Mouse (Mus musculus): ENCODE results near the gene 4930522L14Rik. TPM values are rescaled to one million over a fixed set of nuclear protein-coding genes. Genes with fewer than 3 reads are reported as not detected.
A peak's percentile ranks its signal among the peaks of the same experiment; 100 is the strongest.
"Not testable (repeated sequence)": the region's sequence is repeated elsewhere in the genome, so short reads cannot be mapped to it uniquely, and the experiment has no call there.

The 4930522L14Rik gene
- total RNA-seq (2021) = under 1 TPM; 0.98 to 1.00 TPM
- long read RNA-seq, experiment 1, partial matches to known transcripts = 0 of 1 reads
- long read RNA-seq, experiment 1, other reads (novel, unspliced or antisense) = 0 of 1 reads
- long read RNA-seq, experiment 2, partial matches to known transcripts = 0 of 2 reads
- long read RNA-seq, experiment 2, other reads (novel, unspliced or antisense) = 2 of 2 reads

- peak; percentile 48 for DNase-seq (ENCODE audit: low spot score)
These were observed at the start of gene 4930522L14Rik for GRCm38 (mm10) chr5:109751391-109752071. Gene 4930522L14Rik (minus strand): TSS chr5:109751886.

GRCm38 (mm10) chr5:109801466-109801865, 49.8 kb upstream of the 4930522L14Rik start:
- not testable (repeated sequence) for DNase-seq (ENCODE audit: low spot score)

- not testable (repeated sequence) for DNase-seq (ENCODE audit: low spot score)
These were observed 48.3 kb upstream of the 4930522L14Rik start for GRCm38 (mm10) chr5:109799948-109800347.

GRCm38 (mm10) chr5:109797017-109797416, 45.3 kb upstream of the 4930522L14Rik start:
- DNase-seq (ENCODE audit: low spot score) = not testable (repeated sequence)

- peak; percentile 36 for DNase-seq (ENCODE audit: low spot score)
These were observed 44.4 kb upstream of the 4930522L14Rik start for GRCm38 (mm10) chr5:109795967-109796652.

- not testable (repeated sequence) for DNase-seq (ENCODE audit: low spot score)
These were observed 541 bp upstream of the 4930522L14Rik start for GRCm38 (mm10) chr5:109752073-109752780.

- DNase-seq (ENCODE audit: low spot score) = not testable (repeated sequence)
These were observed 6.6 kb downstream of the 4930522L14Rik start for GRCm38 (mm10) chr5:109745081-109745480.

GRCm38 (mm10) chr5:109717341-109717740, 34.3 kb downstream of the 4930522L14Rik start:
- DNase-seq (ENCODE audit: low spot score) = not testable (repeated sequence)

GRCm38 (mm10) chr5:109691205-109691965, 60.3 kb downstream of the 4930522L14Rik start:
- DNase-seq (ENCODE audit: low spot score) = not testable (repeated sequence)

GRCm38 (mm10) chr5:109690537-109691201, 61.0 kb downstream of the 4930522L14Rik start, which contains the start of gene 5430403G16Rik:
Gene 5430403G16Rik (minus strand): TSS chr5:109691041.
- DNase-seq (ENCODE audit: low spot score) = peak; percentile 56

Other genes starting within 250 kb of the 4930522L14Rik start
- 1 to 10 TPM; 1.8 to 2.7 TPM for gene Crlf2, start 192.9 kb downstream of the 4930522L14Rik start, total RNA-seq (2021)
- gene 5430403G16Rik, start 60.8 kb downstream of the 4930522L14Rik start, total RNA-seq (2021) = under 1 TPM; 0.17 to 0.32 TPM
- gene Gm15446, start 171.5 kb upstream of the 4930522L14Rik start, total RNA-seq (2021) = 1 to 10 TPM; 4.4 to 6.1 TPM
- gene Zfp932, start 244.6 kb upstream of the 4930522L14Rik start, total RNA-seq (2021) = 1 to 10 TPM; 7.3 to 9.8 TPM

All from gastrocnemius, adult 18-20 months (tissue).